Mouse (Mus musculus): ENCODE measurements at regions not wholly inside any gene's neighbourhood (a gene's known extent, or its start where the extent isn't known, plus 50 kb on each side); places are given as distances from the start of the nearest gene placed in this dataset.

DNA sequence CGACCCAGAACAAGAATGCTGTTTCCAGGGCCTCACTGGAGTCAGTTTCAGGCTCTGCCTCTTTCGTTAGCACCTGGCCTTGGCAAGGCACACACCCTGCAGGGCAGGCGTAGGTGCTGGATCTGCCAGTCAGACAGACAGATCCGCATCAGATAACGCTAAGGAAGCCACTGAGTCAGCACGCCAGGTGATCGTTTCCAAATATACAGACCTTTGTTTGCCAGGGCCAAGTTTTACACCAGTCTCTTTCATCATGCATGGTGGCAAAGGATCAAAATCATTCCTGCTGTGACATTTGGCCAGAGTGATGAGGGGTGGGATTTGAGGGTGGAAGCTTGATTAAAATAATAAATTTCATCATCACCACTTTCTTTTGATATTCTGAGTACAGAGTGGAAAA, 411.0 kb downstream of the Ofcc1 start:
- no peak for DNase-seq (ENCODE audit: low read depth, low spot score)

GRCm38 (mm10) chr13:39935216-39935615, 426.0 kb downstream of the Ofcc1 start:
- DNase-seq (ENCODE audit: low read depth, low spot score), result no peak

DNA sequence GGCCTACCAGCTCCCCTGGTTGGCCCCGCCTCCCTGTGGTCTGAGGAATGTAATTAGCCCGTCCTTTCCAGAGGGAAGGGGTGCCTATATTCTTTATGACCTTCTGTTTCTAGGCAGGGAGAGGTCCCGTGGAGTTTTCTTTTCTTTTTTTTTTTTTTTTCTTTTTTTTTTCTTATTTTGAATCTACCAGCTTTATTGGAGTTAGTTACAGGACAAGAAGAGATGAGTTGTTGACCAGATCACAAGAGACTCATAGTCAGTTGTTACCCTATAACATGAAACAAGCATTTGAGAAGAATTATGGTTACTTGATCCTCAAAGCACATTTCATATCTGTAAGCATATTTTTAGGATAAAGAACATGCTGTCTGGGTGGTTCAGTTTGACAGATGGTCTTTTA, 429.8 kb downstream of the Ofcc1 start:
- DNase-seq (ENCODE audit: low read depth, low spot score), result no peak

GRCm38 (mm10) chr13:39928573-39928972, 432.7 kb downstream of the Ofcc1 start:
- peak; percentile 46 for DNase-seq (ENCODE audit: low read depth, low spot score)

DNA sequence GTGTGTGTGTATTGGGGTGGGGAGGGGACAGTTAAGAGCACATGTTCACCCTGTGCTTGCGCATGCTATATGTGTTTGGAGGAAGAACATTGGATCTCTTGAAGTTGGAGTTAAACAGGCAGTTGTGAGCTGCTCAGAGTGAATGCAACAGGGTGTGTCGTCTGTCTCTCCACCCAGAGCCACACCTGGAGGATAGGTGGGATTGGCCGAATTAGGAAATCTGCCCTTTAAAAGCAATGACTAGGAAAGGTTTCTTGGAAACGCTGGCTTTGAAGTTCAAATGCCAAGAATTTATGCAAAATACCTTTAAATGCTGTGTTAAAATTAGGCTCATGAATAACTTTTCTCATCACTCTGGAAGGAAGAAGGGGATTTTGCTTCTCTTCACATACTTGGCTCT, 436.9 kb downstream of the Ofcc1 start:
- peak; percentile 72 for DNase-seq (ENCODE audit: low read depth, low spot score)

DNA sequence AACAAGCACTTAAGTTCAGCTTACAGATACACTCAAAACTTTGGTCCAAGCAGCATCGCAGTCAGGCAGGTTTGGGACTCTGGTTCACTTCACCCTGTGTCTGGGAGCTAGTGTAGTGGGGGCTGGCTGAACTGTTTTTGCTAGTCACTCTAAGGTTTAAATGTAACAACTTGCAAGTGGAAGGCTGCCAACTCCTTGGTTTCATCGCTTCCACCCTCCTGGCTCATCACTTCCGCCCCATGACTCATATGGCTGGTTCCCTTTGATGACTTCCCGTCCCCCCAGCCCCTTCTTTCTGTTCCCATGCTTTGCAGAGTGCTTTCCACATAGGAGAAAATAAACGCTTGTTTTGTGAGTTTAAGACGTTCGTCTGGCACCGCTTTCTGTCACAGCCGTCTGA, 438.1 kb downstream of the Ofcc1 start:
- peak; percentile 18 for DNase-seq (ENCODE audit: low read depth, low spot score)

DNA sequence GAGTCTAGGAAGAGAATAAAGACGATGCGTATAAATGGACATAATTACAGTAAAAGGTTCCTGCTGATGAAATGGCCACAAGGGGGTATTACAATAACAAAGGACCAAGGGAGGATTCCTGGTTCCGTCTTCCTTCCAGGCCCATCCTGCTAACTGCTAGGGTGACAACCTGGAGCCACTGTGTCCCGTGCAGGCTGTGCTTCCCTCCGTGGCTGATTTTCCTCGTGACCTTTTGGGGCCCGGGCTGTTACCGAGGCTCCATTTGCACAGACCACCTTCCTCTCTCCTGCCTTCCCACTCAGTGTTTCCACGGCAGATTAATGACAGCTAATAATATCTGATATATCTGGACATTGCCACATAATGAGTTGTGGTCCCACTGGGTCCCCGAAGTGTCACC, 453.5 kb downstream of the Ofcc1 start:
- DNase-seq (ENCODE audit: low read depth, low spot score), result peak; percentile 29

GRCm38 (mm10) chr13:39904264-39904663, 457.0 kb downstream of the Ofcc1 start:
- peak; percentile 17 for DNase-seq (ENCODE audit: low read depth, low spot score)

DNA sequence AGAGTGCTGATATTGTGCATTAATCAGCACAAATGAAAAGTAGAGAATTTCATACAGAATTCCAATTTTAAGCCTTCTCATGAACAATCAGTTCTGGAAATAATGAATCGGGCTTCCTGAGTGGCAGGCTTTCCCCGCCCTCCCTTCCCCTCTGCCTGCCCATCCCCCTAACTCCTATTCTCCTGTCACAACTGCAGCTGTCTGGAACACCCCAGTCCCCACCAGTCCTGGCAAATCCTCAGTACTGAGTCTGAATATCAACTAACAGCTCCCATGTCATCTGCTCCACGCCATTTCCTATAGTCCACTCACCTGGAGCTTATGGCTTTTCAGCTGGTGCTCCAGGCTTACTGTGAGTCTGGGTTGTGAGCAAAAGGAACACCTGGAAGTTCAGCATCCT, 457.9 kb downstream of the Ofcc1 start:
- DNase-seq (ENCODE audit: low read depth, low spot score), result no peak

- DNase-seq (ENCODE audit: low read depth, low spot score), result no peak
These were observed 461.9 kb downstream of the Ofcc1 start for GRCm38 (mm10) chr13:39899332-39899731.

GRCm38 (mm10) chr13:39898412-39898979, 462.8 kb downstream of the Ofcc1 start:
- DNase-seq (ENCODE audit: low read depth, low spot score), result no peak

DNA sequence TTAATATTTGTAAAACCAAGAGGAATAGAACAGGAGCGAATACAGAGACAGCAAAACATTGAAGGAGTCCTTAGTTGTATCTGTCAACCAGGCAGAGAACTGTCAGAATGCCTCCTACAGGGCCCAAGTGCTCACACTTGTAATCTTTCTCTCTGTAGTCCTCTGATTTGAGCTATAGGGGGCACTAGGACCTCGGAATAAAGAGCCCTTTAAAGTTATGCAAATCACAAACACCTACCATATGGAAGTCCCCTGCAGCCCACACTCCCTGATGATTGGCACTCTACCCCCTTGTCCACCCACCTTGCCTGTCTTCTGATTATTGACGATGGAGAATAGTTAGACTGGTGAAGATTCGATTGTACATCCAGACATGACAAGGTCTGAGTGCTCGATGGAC, 467.1 kb downstream of the Ofcc1 start:
- DNase-seq (ENCODE audit: low read depth, low spot score), result peak; percentile 27

DNA sequence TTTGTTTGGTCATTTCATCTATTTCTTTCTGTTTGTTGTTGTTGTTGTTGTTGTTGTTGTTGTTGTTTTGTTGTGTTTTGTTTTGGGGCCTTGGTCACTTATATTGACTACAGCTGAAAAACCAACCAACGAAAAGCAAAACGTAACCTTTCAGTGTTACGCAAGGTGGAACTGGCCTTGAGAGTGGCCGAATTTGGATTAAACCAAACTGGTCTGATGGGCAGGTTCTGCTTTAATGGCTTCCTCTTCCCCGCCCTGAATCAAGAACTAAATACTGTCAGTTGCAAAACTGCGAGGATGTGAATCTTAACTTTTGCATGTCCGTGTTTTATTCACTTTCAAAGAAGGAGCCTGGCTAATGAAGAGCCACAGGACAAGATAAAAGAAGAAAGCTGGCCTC, 480.2 kb downstream of the Ofcc1 start:
- no peak for DNase-seq (ENCODE audit: low read depth, low spot score)

DNA sequence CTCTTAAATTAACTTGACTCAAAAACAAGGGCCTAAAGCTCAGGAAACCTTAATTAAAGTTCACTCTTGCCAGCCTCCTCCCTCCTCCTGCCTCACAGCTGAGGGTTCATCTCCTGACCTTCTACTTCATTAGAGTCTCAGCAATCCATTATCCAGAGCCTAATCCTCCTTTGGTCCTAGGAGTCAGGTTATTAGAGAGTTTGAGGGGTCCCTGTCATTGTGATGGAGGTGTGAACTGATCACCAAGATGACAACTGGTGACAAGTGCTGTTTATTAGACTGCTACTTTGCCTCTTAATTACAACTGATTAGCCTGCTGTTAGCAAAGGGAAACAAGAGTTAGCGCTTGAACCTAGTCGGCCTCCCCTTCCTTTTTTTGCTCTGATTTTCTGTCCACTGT, 481.1 kb downstream of the Ofcc1 start:
- DNase-seq (ENCODE audit: low read depth, low spot score), result no peak

- DNase-seq (ENCODE audit: low read depth, low spot score), result peak; percentile 21
These were observed 483.7 kb downstream of the Ofcc1 start for GRCm38 (mm10) chr13:39877361-39878141.

DNA sequence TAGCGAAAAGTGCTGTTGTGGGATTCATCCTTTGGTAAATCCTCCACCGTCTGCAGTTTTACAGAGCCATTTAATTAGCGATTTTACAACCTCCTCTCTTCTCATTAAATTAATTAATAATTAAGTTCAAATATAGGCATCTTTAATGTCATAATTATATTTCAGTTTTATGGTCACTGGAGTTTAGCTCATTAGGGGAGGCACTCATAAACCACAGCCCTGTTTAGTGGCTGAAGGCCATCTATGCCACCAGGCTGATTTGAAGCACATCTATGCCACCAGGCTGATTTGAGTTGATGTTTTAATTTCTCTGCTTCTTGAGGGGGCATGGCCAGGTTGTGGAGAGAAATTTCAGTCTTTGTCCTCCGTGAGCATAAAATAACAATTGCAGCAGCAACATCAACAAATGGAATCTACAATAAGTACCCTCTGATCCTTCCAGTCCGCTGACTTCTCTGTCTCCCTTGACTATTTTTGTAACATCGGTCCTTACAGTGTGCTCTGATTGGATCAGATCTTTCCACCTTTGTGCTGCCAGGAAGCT, 508.9 kb downstream of the Ofcc1 start:
- no peak for DNase-seq (ENCODE audit: low read depth, low spot score)

DNA sequence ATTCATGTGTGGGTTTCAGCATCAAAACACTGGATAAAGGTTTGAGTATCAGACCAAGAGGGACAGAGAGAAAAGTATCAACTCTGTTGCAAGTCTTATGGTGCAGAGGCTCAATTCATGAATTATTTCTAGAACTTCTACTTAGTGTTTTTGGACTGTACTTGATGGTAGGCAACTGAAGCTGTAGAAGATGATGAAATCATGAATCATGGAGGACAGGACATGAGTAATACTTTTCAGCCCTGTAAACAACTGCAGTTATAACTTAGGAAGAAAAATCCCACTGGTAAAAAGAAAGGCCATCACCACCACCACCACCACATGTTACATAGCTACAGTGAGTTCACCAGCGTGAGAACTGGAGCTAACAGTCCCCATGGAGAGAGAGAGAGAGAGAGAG, 511.9 kb downstream of the Ofcc1 start:
- no peak for DNase-seq (ENCODE audit: low read depth, low spot score)

- DNase-seq (ENCODE audit: low read depth, low spot score), result no peak
These were observed 525.1 kb downstream of the Ofcc1 start for GRCm38 (mm10) chr13:39836053-39836584.

DNA sequence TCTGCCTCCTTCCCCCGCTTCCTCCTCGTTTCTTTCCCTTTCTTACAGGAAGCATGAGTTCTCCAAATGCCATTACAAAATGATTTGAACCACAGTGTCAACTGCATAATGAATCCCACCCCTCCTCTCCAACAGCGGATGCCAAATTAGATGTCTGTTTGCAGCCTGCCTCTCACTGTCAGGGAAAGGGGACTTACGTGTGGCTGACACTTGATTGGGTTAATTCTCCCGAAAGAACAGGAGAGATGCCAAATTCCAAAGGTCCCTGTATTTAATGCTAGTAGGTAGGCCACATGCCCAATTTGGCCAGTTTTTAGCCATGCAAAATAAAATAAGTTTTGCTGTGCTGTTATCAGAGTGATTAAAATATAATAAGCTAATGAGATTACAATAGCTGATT, 525.9 kb downstream of the Ofcc1 start:
- DNase-seq (ENCODE audit: low read depth, low spot score), result no peak

- DNase-seq (ENCODE audit: low read depth, low spot score), result no peak
These were observed 526.6 kb downstream of the Ofcc1 start for GRCm38 (mm10) chr13:39834521-39835245.

DNA sequence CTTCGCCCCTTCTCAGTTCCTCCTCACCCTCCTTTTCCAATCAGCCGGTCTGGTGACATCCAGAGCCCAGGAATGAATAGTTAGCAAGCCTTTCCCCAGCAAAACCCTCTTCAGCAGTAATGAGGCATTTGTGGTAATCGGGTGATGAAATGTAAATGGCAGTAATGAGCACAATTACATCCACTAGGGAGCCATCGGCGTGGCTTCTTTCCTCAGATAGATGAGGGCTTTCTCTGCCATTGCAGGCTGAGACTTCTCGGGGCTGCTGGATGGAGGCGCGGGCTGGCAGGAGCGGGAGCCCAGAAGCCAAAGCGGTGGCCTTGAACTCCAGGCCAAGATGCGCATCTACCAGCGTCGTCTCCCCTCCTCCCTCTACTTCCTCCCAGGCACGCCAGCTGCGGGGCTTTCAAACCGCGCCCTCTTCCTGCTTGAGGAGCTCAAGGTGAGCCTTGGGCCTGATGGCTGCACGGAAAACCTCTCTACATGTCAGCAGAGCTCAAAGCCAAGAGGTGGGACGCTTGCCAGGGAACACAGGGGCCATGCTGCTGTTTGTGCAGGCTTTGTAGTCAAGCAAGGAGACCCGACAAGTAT, 537.2 kb downstream of the Ofcc1 start:
- peak; percentile 90 for DNase-seq (ENCODE audit: low read depth, low spot score)

All from ZHBTc4 (cell line).